In genomic region chr9:123034426-123034825, GRCm38 (mm10) we compare ENCODE assay signal across 33 mouse cellular contexts. TPM values are rescaled to one million over a fixed set of nuclear protein-coding genes. Genes with fewer than 3 reads are reported as not detected.
"Had no signal": no experiment of that assay in that cellular context is flagged by ENCODE, and none has a peak within 500 bp of the region (broad histone marks: within the 10 kb centered on the region; RNA-seq: fewer than 3 reads in every experiment).

TSS of gene Tgm4 (plus strand) at chr9:123034726.

- H3K4me2 ChIP-seq: limb, embryonic 12.5 days; limb, embryonic 13.5 days; limb, embryonic 15.5 days; liver, embryonic 11.5 days; liver, embryonic 12.5 days; liver, embryonic 13.5 days; liver, embryonic 15.5 days; lung, embryonic 14.5 days; lung, embryonic 15.5 days; midbrain, embryonic 11.5 days; midbrain, embryonic 12.5 days; midbrain, embryonic 13.5 days; midbrain, embryonic 15.5 days; neural tube, embryonic 12.5 days had no signal

- DNase-seq: left cerebral cortex, postnatal 4 days; liver; liver, embryonic 13.5 days; liver, postnatal 0 days; lung, adult 18-20 months; lung, adult 2 months; lung, embryonic 14.5 days; lung, postnatal 10 days; lung, postnatal 14 days; lung, postnatal 36 days; lung, postnatal 4 days; midbrain, embryonic 14.5 days had no signal

- H3K9ac ChIP-seq: limb, embryonic 12.5 days; limb, embryonic 13.5 days; limb, embryonic 15.5 days; liver, embryonic 12.5 days; liver, embryonic 13.5 days; liver, embryonic 14.5 days; liver, embryonic 15.5 days; liver, postnatal 0 days; lung, embryonic 14.5 days; lung, embryonic 15.5 days; midbrain, embryonic 12.5 days; midbrain, embryonic 13.5 days; midbrain, embryonic 15.5 days; neural tube, embryonic 12.5 days had no signal

- H3K27me3 ChIP-seq: limb, embryonic 12.5 days; limb, embryonic 13.5 days; limb, embryonic 15.5 days; liver, embryonic 13.5 days; lung, embryonic 15.5 days; midbrain, embryonic 12.5 days; midbrain, embryonic 13.5 days; midbrain, embryonic 15.5 days; neural tube, embryonic 12.5 days had no signal

- H3K4me1 ChIP-seq: limb, embryonic 12.5 days; limb, embryonic 15.5 days; liver, embryonic 12.5 days; liver, embryonic 13.5 days; liver, embryonic 15.5 days; lung, embryonic 15.5 days; midbrain, embryonic 12.5 days; midbrain, embryonic 13.5 days; midbrain, embryonic 15.5 days; neural tube, embryonic 12.5 days had no signal

- ATAC-seq: liver, embryonic 12.5 days; liver, postnatal 0 days; lung, postnatal 0 days; midbrain, embryonic 13.5 days; midbrain, embryonic 15.5 days; midbrain, embryonic 16.5 days had no signal

- H3K9me3 ChIP-seq: limb, embryonic 10.5 days; limb, embryonic 12.5 days; limb, embryonic 13.5 days; limb, embryonic 15.5 days; liver, embryonic 12.5 days; liver, embryonic 13.5 days; liver, embryonic 15.5 days; lung, embryonic 15.5 days; midbrain, embryonic 10.5 days; midbrain, embryonic 12.5 days; midbrain, embryonic 13.5 days; midbrain, embryonic 15.5 days; neural tube, embryonic 12.5 days had no signal

- H3K27ac ChIP-seq: limb, embryonic 10.5 days; limb, embryonic 12.5 days; limb, embryonic 13.5 days; limb, embryonic 15.5 days; liver, embryonic 12.5 days; liver, embryonic 13.5 days; liver, embryonic 14.5 days; liver, embryonic 15.5 days; lung, embryonic 15.5 days; macrophage; midbrain, embryonic 10.5 days; midbrain, embryonic 12.5 days; midbrain, embryonic 13.5 days; midbrain, embryonic 15.5 days; neural tube, embryonic 12.5 days had no signal

- H3K36me3 ChIP-seq: limb, embryonic 10.5 days; limb, embryonic 12.5 days; limb, embryonic 13.5 days; limb, embryonic 15.5 days; liver, embryonic 12.5 days; liver, embryonic 13.5 days; liver, embryonic 15.5 days; lung, embryonic 15.5 days; midbrain, embryonic 10.5 days; midbrain, embryonic 12.5 days; midbrain, embryonic 13.5 days; midbrain, embryonic 15.5 days; neural tube, embryonic 12.5 days had no signal

- H3K4me3 ChIP-seq: limb, embryonic 10.5 days; limb, embryonic 12.5 days; limb, embryonic 13.5 days; limb, embryonic 15.5 days; liver, embryonic 12.5 days; liver, embryonic 13.5 days; liver, embryonic 15.5 days; lung, embryonic 15.5 days; megakaryocyte, embryonic 14.5 days; midbrain, embryonic 10.5 days; midbrain, embryonic 12.5 days; midbrain, embryonic 13.5 days; midbrain, embryonic 15.5 days; myocyte; neural tube, embryonic 12.5 days had no signal

RNA-seq across cellular contexts. Expression of gene Tgm4, which starts in this region (rescaled TPM):
- total RNA-seq: liver, adult 2 months had no signal
- polyA plus RNA-seq: liver, adult 2 months; liver, embryonic 13.5 days; macrophage had no signal
